14 mouse cellular contexts compared by ENCODE assay signal in the genomic region with DNA sequence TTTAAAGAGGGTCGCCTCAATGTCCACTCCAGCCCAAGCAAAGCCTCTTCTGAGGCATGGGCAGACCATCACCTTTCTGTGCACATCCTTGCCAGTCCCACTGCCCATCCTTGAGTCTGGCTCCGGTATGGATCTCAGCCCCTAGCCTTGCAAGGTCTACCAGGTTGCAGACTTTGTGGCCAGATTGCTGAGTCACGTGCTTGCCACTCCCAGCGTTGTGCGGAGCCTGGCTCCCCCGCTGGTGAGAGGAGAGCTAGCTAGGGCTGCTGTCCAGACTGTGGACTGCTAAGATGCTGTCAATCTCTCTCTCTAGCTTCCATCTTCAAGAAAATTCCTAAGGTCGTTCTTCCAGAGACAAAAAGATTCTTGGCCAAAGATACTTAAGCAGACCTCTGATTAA. TPM values are rescaled to one million over a fixed set of nuclear protein-coding genes. Genes with fewer than 3 reads are reported as not detected.
DNase-seq lines count a peak whose midpoint lies in the region; ATAC-seq and TF ChIP-seq lines count a peak whose summit lies in the region.
"Had no signal": no experiment of that assay in that cellular context is flagged by ENCODE, and none has a peak within 500 bp of the region (broad histone marks: within the 10 kb centered on the region; RNA-seq: fewer than 3 reads in every experiment).

No protein-coding gene starts in this region.

- H3K27me3 ChIP-seq in heart, embryonic 11.5 days (ENCODE audit: control insufficient read depth, insufficient read depth, low read length), result peaks cover 93% of the 10 kb centered on the region
- peaks cover 100% of the 10 kb centered on the region for H3K27me3 ChIP-seq in midbrain, embryonic 10.5 days (ENCODE audit: low read depth, poor library complexity, severe bottlenecking)
- H3K27me3 ChIP-seq in midbrain, embryonic 15.5 days (replicated peaks), result peaks cover 94% of the 10 kb centered on the region
- peaks cover 33% of the 10 kb centered on the region for H3K27me3 ChIP-seq in thymus, adult 2 months (ENCODE audit: control insufficient read depth, insufficient read depth, low read length)

- ATAC-seq in heart, embryonic 11.5 days (replicated peaks; ENCODE audit: insufficient number of reproducible peaks, low FRiP score, low TSS enrichment), result no peak
- no peak for ATAC-seq in midbrain, embryonic 15.5 days (replicated peaks)

- peaks cover 10% of the 10 kb centered on the region for H3K4me1 ChIP-seq in heart, embryonic 11.5 days (ENCODE audit: control insufficient read depth, insufficient read depth, low read length)
- peaks cover 42% of the 10 kb centered on the region for H3K4me1 ChIP-seq in midbrain, embryonic 10.5 days
- peaks cover 23% of the 10 kb centered on the region for H3K4me1 ChIP-seq in midbrain, embryonic 15.5 days
- no peaks in the 10 kb centered on the region for H3K4me1 ChIP-seq in thymus, adult 2 months (replicated peaks; ENCODE audit: control insufficient read depth, insufficient read depth, low read length)

- no peak overlapping the region for H3K27ac ChIP-seq in heart, embryonic 11.5 days (ENCODE audit: low read depth, low read length)
- no peak overlapping the region for H3K27ac ChIP-seq in midbrain, embryonic 10.5 days (replicated peaks)
- no peak overlapping the region for H3K27ac ChIP-seq in midbrain, embryonic 15.5 days
- no peak overlapping the region for H3K27ac ChIP-seq in thymus, adult 2 months (ENCODE audit: control insufficient read depth, insufficient read depth, low read length)
- H3K27ac ChIP-seq: limb, embryonic 15.5 days had no signal

- H3K4me3 ChIP-seq in heart, embryonic 11.5 days (ENCODE audit: low read depth, low read length), result no peak overlapping the region
- H3K4me3 ChIP-seq in midbrain, embryonic 10.5 days, result no peak overlapping the region
- H3K4me3 ChIP-seq in midbrain, embryonic 15.5 days, result no peak overlapping the region
- no peak overlapping the region for H3K4me3 ChIP-seq in thymus, adult 2 months (ENCODE audit: control insufficient read depth, insufficient read depth, low read length)
- H3K4me3 ChIP-seq: limb, embryonic 15.5 days had no signal

- no peak overlapping the region for H3K9ac ChIP-seq in heart, embryonic 11.5 days (ENCODE audit: low read depth, low read length)
- no peak overlapping the region for H3K9ac ChIP-seq in midbrain, embryonic 15.5 days
- H3K9ac ChIP-seq: limb, embryonic 15.5 days had no signal

- peak; percentile 88 for DNase-seq in heart, adult 11 months
- peak; percentile 26 for DNase-seq in midbrain, embryonic 10.5 days (ENCODE audit: low spot score)
- peak; percentile 64 for DNase-seq in embryo, embryonic 10.5 days (ENCODE audit: low spot score)
- no peak for DNase-seq in ovary, postnatal 10 days (ENCODE audit: low spot score)
- no peak for DNase-seq in thymus, adult 2 months
- DNase-seq in left cerebral cortex, adult 18-20 months (ENCODE audit: low spot score in 2 of 2), result no peak
- DNase-seq: heart, postnatal 36 days; kidney, adult 8-10 months; right cerebral cortex, postnatal 25 days had no signal

- H3K4me2 ChIP-seq in heart, embryonic 11.5 days, result no peak overlapping the region
- H3K4me2 ChIP-seq in midbrain, embryonic 15.5 days, result no peak overlapping the region
- H3K4me2 ChIP-seq: limb, embryonic 15.5 days had no signal

- no peak for TF ChIP-seq POLR2A in thymus, adult 2 months (IDR thresholded peaks at IDR 0.05; ENCODE audit: control insufficient read depth, extremely low read depth, insufficient read depth, low read length, poor library complexity)

- no peaks in the 10 kb centered on the region for H3K9me3 ChIP-seq in heart, embryonic 11.5 days (replicated peaks; ENCODE audit: control insufficient read depth, low read length)
- no peaks in the 10 kb centered on the region for H3K9me3 ChIP-seq in midbrain, embryonic 10.5 days (replicated peaks)
- no peaks in the 10 kb centered on the region for H3K9me3 ChIP-seq in midbrain, embryonic 15.5 days
- H3K9me3 ChIP-seq: limb, embryonic 15.5 days had no signal

- under 1% methylated on average over 7 of the region's 7 CpGs for WGBS in heart, embryonic 11.5 days (ENCODE audit: insufficient replicate concordance)
- 1% methylated on average over 7 of the region's 7 CpGs for WGBS in midbrain, embryonic 10.5 days
- WGBS in midbrain, embryonic 15.5 days, result under 1% methylated on average over 7 of the region's 7 CpGs
- 3% methylated on average over 7 of the region's 7 CpGs for WGBS in thymus, adult 2 months

- H3K36me3 ChIP-seq in heart, embryonic 11.5 days (ENCODE audit: control insufficient read depth, insufficient read depth, low read length), result no peaks in the 10 kb centered on the region
- H3K36me3 ChIP-seq in midbrain, embryonic 10.5 days, result no peaks in the 10 kb centered on the region
- H3K36me3 ChIP-seq in midbrain, embryonic 15.5 days (replicated peaks), result no peaks in the 10 kb centered on the region
- no peaks in the 10 kb centered on the region for H3K36me3 ChIP-seq in thymus, adult 2 months (ENCODE audit: control insufficient read depth, insufficient read depth, low read length)
- H3K36me3 ChIP-seq: limb, embryonic 15.5 days had no signal

- TF ChIP-seq CTCF in thymus, adult 2 months (IDR thresholded peaks at IDR 0.05; ENCODE audit: borderline replicate concordance, control insufficient read depth, extremely low read depth, insufficient read depth, low read length, poor library complexity), result no peak

RNA-seq across cellular contexts. Expression of a gene that starts 4.2 kb away (rescaled TPM):
- not detected in 2 replicates for polyA plus RNA-seq in heart, embryonic 11.5 days (2014; fragmentation: Nextera tagmentation; extraction: Ambion mirVana)
- 2.5 and 3.4 TPM in 2 replicates for polyA plus RNA-seq in midbrain, embryonic 10.5 days (2016; fragmentation: Nextera tagmentation; extraction: Ambion mirVana)
- polyA plus RNA-seq in midbrain, embryonic 15.5 days (2015; fragmentation: Nextera tagmentation; extraction: Ambion mirVana), result 0.32 and 0.54 TPM in 2 replicates
- not detected in 2 replicates for polyA plus RNA-seq in thymus, adult 2 months (2012; rRNA removed)
- total RNA-seq in left cerebral cortex, adult 18-20 months (2021), result under 1 TPM in 1 of 2 experiments, not detected in 1; 0.33 TPM
- total RNA-seq: heart, postnatal 36 days; megakaryocyte, adult 5-6 weeks had no signal
- polyA plus RNA-seq: gonadal fat pad, adult 2 months; limb, embryonic 15.5 days had no signal

RNA-seq across cellular contexts. Expression of a gene that starts 35.0 kb away (rescaled TPM):
- 28.7 and 28.8 TPM in 2 replicates for polyA plus RNA-seq in heart, embryonic 11.5 days (2014; fragmentation: Nextera tagmentation; extraction: Ambion mirVana)
- 26.8 and 28.5 TPM in 2 replicates for polyA plus RNA-seq in midbrain, embryonic 10.5 days (2016; fragmentation: Nextera tagmentation; extraction: Ambion mirVana)
- 27.5 and 30.3 TPM in 2 replicates for polyA plus RNA-seq in midbrain, embryonic 15.5 days (2015; fragmentation: Nextera tagmentation; extraction: Ambion mirVana)
- polyA plus RNA-seq in thymus, adult 2 months (2012; rRNA removed), result 12.7 and 12.8 TPM in 2 replicates
- 10 to 100 TPM; 19.5 to 20.7 TPM for total RNA-seq in left cerebral cortex, adult 18-20 months (2021)

Comparison
In these comparisons a context has a peak if more than half of its experiments do, and no peak if none do; other contexts are left out.
1. DNase-seq: peak in heart, adult 11 months (single experiment), midbrain, embryonic 10.5 days (single experiment) and embryo, embryonic 10.5 days (single experiment); none in ovary, postnatal 10 days (single experiment), thymus, adult 2 months (single experiment) and left cerebral cortex, adult 18-20 months (0 of 2).